Mouse (Mus musculus) intestine, embryonic 15.5 days (tissue): ENCODE results near the gene Slc10a7. TPM values are rescaled to one million over a fixed set of nuclear protein-coding genes. Genes with fewer than 3 reads are reported as not detected.
A peak's percentile ranks its signal among the peaks of the same experiment; 100 is the strongest.

Source experiments
- ATAC-seq: fragments of 200-750 bp; cut with Nextera tagmentation; 2 replicates; pipeline ENCODE4 v1.8.0; 2017; ENCODE audit warnings: moderate TSS enrichment, moderate library complexity
- H3K27ac ChIP-seq: fragments of 300-500 bp; sonication (generic); 2 replicates; pipeline ENCODE4 v1.5.1; 2015; ENCODE audit warnings: mild to moderate bottlenecking, inconsistent platforms
- H3K27me3 ChIP-seq: fragments of 300-500 bp; sonication (generic); replicated peaks from 2 replicates; pipeline ENCODE4 v1.6.1; 2015; ENCODE audit warnings: inconsistent platforms
- H3K36me3 ChIP-seq: fragments of 300-500 bp; sonication (generic); 2 replicates; pipeline ENCODE4 v1.6.1; 2015; ENCODE audit warnings: inconsistent platforms
- H3K4me1 ChIP-seq: fragments of 300-500 bp; sonication (generic); replicated peaks from 2 replicates; pipeline ENCODE4 v1.6.1; 2015; ENCODE audit warnings: inconsistent platforms
- H3K4me2 ChIP-seq: fragments of 300-500 bp; sonication (generic); replicated peaks from 2 replicates; pipeline ENCODE4 v1.6.1; 2015; ENCODE audit warnings: mild to moderate bottlenecking, inconsistent platforms
- H3K4me3 ChIP-seq: fragments of 300-500 bp; sonication (generic); replicated peaks from 2 replicates; pipeline ENCODE4 v1.5.1; 2015; ENCODE audit warnings: inconsistent platforms
- H3K9ac ChIP-seq: fragments of 300-500 bp; sonication (generic); 2 replicates; pipeline ENCODE4 v1.6.1; 2015; ENCODE audit warnings: inconsistent platforms
- H3K9me3 ChIP-seq: fragments of 300-500 bp; sonication (generic); 2 replicates; pipeline ENCODE4 v1.6.1; 2016; ENCODE audit warnings: inconsistent platforms
- WGBS: fragments of 180-500 bp; shearing (Covaris S2); methylation state at CpG from one replicate; pipeline ENCODE4 v1.1.7; 2015; 5-methylcytosine and 5-hydroxymethylcytosine counted together
- polyA plus RNA-seq: library from polyadenylated mRNA; unstranded; fragments of >200 nt; fragmentation: Nextera tagmentation; extraction: Ambion mirVana; gene quantifications from 2 replicates; pipeline ENCODE4 v1.2.1, GENCODE M21; 2015

Slc10a7 gene
- polyA plus RNA-seq, 1 experiment from 2014 or later = 16.5 TPM

- WGBS = 71% methylated on average over 10 of the region's 10 CpGs
- no peak overlapping the region for H3K4me2 ChIP-seq
- no peaks in the 10 kb centered on the region for H3K9me3 ChIP-seq
- H3K4me1 ChIP-seq = no peaks in the 10 kb centered on the region
- no peak overlapping the region for H3K27ac ChIP-seq
- no peak overlapping the region for H3K9ac ChIP-seq
- ATAC-seq = peak; percentile 32; the same call in 1 of the 2 replicates
- H3K4me3 ChIP-seq = no peak overlapping the region
- H3K36me3 ChIP-seq = no peaks in the 10 kb centered on the region
- no peaks in the 10 kb centered on the region for H3K27me3 ChIP-seq
Observed at GRCm38 (mm10) chr8:78656700-78657370, 147.7 kb downstream of the Slc10a7 start.

DNA sequence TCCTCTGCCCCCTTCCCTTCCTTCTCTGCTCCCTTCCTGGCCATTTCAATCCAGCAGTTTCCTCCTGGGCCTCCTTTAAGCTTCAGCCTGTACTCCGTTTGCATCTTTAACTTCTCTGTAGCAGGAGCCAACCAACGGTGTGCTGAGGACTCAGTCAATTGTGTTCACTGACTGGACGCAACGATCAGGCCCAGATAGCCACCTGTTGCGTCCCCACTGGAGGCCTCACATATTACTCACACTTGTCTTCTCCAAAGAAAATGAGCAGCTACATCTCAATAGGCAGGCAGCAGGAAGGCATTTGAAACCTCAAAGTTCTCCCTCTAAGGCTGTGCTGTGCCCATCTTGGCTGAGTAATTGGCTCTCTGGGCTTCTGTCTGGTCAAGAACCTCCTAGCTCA is 149.0 kb downstream of the Slc10a7 start:
- Histone ChIP-seq H3K4me1 (no peaks in the 10 kb centered on the region), H3K27ac (no peak overlapping the region), H3K9ac (no peak overlapping the region), H3K4me3 (no peak overlapping the region), H3K36me3 (no peaks in the 10 kb centered on the region), H3K9me3 (no peaks in the 10 kb centered on the region), H3K4me2 (no peak overlapping the region), H3K27me3 (no peaks in the 10 kb centered on the region)
- no peak for ATAC-seq
- 92% methylated on average over 5 of the region's 5 CpGs for WGBS

DNA sequence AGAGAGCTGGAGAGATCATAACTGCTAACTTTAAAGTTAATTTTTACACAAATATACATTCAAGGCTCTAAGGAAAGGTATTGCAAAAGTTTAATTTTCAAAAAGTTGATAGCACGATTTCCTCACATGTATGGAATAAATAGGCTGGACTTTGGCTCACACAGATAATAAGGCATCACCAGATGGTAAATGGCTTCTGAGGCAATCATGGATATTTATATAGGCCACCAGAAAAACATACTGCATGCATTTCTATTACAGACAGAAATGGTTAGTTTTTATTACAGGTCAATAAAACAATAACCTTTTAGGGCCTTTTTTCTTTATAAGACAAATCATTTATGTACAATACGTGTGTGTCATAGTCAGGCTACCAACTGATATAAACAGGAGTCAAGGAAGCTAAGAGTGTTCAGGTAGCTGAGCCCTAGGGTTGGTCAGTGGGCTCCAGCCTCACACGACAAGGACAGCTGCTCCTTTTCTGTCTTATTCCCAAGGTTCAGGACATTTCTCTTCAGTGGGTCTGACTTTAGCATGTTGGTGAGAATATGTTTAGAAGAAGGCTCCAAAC is 150.6 kb downstream of the Slc10a7 start:
- no peaks in the 10 kb centered on the region for H3K4me1 ChIP-seq
- H3K9me3 ChIP-seq = no peaks in the 10 kb centered on the region
- H3K4me2 ChIP-seq = no peak overlapping the region
- no peak overlapping the region for H3K4me3 ChIP-seq
- whole genome bisulfite sequencing = 68% methylated on average over 3 of the region's 3 CpGs
- H3K27ac ChIP-seq = peak overlapping the region; percentile 38
- peak; percentile 78 for ATAC-seq
- H3K27me3 ChIP-seq = no peaks in the 10 kb centered on the region
- H3K9ac ChIP-seq = no peak overlapping the region
- no peaks in the 10 kb centered on the region for H3K36me3 ChIP-seq

DNA sequence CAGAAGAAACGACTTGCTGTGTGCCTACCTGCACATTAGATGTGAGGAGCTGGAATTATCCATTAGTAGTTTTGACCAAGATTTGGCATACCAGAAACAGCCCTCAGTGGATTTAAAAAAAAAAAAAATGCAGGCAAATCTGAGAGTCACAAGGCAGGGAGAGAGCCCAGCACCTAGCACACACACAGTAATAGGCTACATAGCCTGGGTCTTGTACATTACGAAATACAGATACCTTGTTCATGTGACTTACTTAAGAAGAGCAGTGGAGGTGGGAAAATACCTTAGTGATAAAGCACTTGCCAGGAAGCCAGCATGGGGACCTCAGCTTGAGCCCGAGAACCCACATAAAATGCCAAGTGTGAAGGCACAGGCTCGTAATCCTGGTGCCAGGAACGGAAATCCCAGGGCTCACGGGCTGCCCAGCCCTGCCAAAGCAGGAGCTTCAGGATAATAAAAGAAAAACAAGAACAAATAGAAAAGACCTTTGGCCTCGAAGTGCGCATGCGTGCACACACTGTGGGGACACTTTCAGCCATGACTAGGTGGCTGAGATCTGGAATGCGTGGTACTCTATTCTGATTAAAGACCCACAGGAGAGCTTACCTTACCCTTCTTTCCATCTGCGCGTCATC is 155.3 kb downstream of the Slc10a7 start:
- ATAC-seq = peak; percentile 79
- H3K36me3 ChIP-seq = no peaks in the 10 kb centered on the region
- no peak overlapping the region for H3K4me3 ChIP-seq
- 82% methylated on average over 12 of the region's 12 CpGs for WGBS
- H3K4me2 ChIP-seq = no peak overlapping the region
- H3K27me3 ChIP-seq = no peaks in the 10 kb centered on the region
- H3K9ac ChIP-seq = no peak overlapping the region
- no peaks in the 10 kb centered on the region for H3K4me1 ChIP-seq
- H3K27ac ChIP-seq = no peak overlapping the region
- H3K9me3 ChIP-seq = no peaks in the 10 kb centered on the region

- no peaks in the 10 kb centered on the region for H3K36me3 ChIP-seq
- H3K9me3 ChIP-seq = no peaks in the 10 kb centered on the region
- H3K4me3 ChIP-seq = no peak overlapping the region
- WGBS = 81% methylated on average over 5 of the region's 5 CpGs
- no peak overlapping the region for H3K9ac ChIP-seq
- H3K4me1 ChIP-seq = no peaks in the 10 kb centered on the region
- H3K27me3 ChIP-seq = no peaks in the 10 kb centered on the region
- ATAC-seq = no peak
- no peak overlapping the region for H3K4me2 ChIP-seq
- no peak overlapping the region for H3K27ac ChIP-seq
Observed at GRCm38 (mm10) chr8:78667399-78667798, 158.3 kb downstream of the Slc10a7 start.

DNA sequence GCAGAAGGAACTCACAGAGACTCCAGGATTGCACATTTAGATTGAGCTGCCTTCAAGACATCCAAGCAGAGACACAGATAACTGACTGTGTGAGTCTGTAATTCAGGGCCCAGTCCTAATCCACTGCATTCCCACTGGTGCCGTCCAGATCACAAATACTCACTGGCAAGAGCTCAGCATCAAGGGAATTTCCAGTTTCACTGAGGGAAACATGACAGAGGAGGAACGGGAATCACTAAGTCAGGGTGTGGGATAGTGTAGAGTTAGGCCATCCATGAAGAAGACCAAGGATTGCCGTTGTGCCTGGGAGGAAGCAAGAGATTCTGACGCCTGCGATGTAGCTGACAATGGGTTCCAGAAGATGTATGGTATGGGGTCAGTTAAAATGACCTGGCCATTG is 159.1 kb downstream of the Slc10a7 start:
- Histone ChIP-seq H3K9me3 (no peaks in the 10 kb centered on the region), H3K4me2 (no peak overlapping the region), H3K9ac (no peak overlapping the region), H3K4me1 (no peaks in the 10 kb centered on the region), H3K36me3 (no peaks in the 10 kb centered on the region), H3K4me3 (no peak overlapping the region), H3K27me3 (no peaks in the 10 kb centered on the region), H3K27ac (no peak overlapping the region)
- ATAC-seq = no peak
- WGBS = 89% methylated on average over 5 of the region's 5 CpGs

DNA sequence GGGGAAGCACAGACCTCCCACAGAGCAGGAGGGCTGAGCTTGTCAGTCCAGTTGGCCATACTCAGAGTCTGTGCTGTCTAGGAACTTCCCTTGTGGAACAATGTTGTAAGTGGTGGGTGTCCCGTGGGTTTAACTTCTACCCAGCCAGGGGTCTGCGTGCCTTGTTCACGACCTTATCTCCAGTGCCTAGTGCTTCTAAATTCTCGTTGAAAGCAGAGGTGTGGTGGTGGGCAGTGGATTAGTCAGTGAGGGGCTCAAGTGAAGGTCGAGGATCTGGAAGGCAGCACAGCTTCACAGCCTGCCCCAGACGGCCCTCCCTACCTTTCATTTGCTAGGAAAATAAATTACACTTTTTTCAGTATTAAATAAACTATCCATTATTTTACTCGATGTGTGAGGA is 161.1 kb downstream of the Slc10a7 start:
- Histone ChIP-seq H3K4me1 (no peaks in the 10 kb centered on the region), H3K27ac (no peak overlapping the region), H3K9me3 (no peaks in the 10 kb centered on the region), H3K36me3 (no peaks in the 10 kb centered on the region), H3K4me3 (no peak overlapping the region), H3K4me2 (no peak overlapping the region), H3K9ac (no peak overlapping the region), H3K27me3 (no peaks in the 10 kb centered on the region)
- no peak for ATAC-seq
- 82% methylated on average over 7 of the region's 7 CpGs for WGBS

GRCm38 (mm10) chr8:78678541-78679219 is 169.5 kb downstream of the Slc10a7 start:
- Histone ChIP-seq H3K4me2 (no peak overlapping the region), H3K9ac (no peak overlapping the region), H3K4me1 (no peaks in the 10 kb centered on the region), H3K27ac (no peak overlapping the region), H3K4me3 (no peak overlapping the region), H3K27me3 (no peaks in the 10 kb centered on the region), H3K9me3 (no peaks in the 10 kb centered on the region), H3K36me3 (0 out of 2 replicates have a peak, but pooled peaks cover 3% of the 10 kb centered on the region)
- WGBS = 71% methylated on average over 10 of the region's 10 CpGs
- ATAC-seq = no peak

- no peaks in the 10 kb centered on the region for H3K27me3 ChIP-seq
- no peak overlapping the region for H3K4me2 ChIP-seq
- no peak overlapping the region for H3K9ac ChIP-seq
- H3K36me3 ChIP-seq = no peaks in the 10 kb centered on the region
- no peak overlapping the region for H3K4me3 ChIP-seq
- H3K27ac ChIP-seq = no peak overlapping the region
- no peaks in the 10 kb centered on the region for H3K9me3 ChIP-seq
- ATAC-seq = no peak
- H3K4me1 ChIP-seq = no peaks in the 10 kb centered on the region
- 82% methylated on average over 10 of the region's 10 CpGs for WGBS
Observed at GRCm38 (mm10) chr8:78690795-78691194, 181.6 kb downstream of the Slc10a7 start.

- Histone ChIP-seq H3K4me2 (no peak overlapping the region), H3K27ac (no peak overlapping the region), H3K36me3 (peaks cover 2% of the 10 kb centered on the region; the same call in 1 of the 2 replicates), H3K4me1 (no peaks in the 10 kb centered on the region), H3K4me3 (no peak overlapping the region), H3K9me3 (no peaks in the 10 kb centered on the region), H3K9ac (no peak overlapping the region), H3K27me3 (no peaks in the 10 kb centered on the region)
- 92% methylated on average over 14 of the region's 14 CpGs for WGBS
- ATAC-seq = no peak
Observed at GRCm38 (mm10) chr8:78698331-78698741, 189.2 kb downstream of the Slc10a7 start.

GRCm38 (mm10) chr8:78703068-78703820 is 194.1 kb downstream of the Slc10a7 start:
- no peak overlapping the region for H3K27ac ChIP-seq
- no peaks in the 10 kb centered on the region for H3K4me1 ChIP-seq
- 70% methylated on average over 11 of the region's 11 CpGs for WGBS
- no peaks in the 10 kb centered on the region for H3K9me3 ChIP-seq
- peaks cover 2% of the 10 kb centered on the region; the same call in 1 of the 2 replicates for H3K36me3 ChIP-seq
- no peak overlapping the region for H3K4me3 ChIP-seq
- no peak for ATAC-seq
- no peaks in the 10 kb centered on the region for H3K27me3 ChIP-seq
- no peak overlapping the region for H3K9ac ChIP-seq
- no peak overlapping the region for H3K4me2 ChIP-seq

DNA sequence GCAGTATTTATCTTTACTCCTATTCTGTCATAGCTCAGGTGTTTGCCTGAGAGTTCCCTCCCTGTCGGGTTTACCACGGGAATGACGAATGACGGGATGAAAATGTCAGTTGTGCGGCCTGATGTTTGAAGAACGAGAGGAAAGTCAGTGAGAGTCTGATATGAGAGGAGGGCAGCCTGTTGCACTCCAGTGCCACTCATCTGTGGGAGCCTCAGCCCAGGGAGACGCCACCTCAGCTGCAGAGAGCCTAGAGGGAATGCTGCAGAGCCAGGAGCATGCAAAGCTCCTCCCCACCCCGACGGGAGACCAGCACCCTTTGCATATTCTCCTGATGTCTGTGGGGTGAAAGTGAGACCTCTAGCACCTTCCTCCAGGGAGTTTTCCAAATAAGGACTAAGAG is 196.8 kb downstream of the Slc10a7 start:
- H3K27ac ChIP-seq = no peak overlapping the region
- 35% methylated on average over 9 of the region's 9 CpGs for WGBS
- H3K27me3 ChIP-seq = no peaks in the 10 kb centered on the region
- no peaks in the 10 kb centered on the region for H3K4me1 ChIP-seq
- H3K4me2 ChIP-seq = no peak overlapping the region
- peaks cover 1% of the 10 kb centered on the region; the same call in 1 of the 2 replicates for H3K36me3 ChIP-seq
- H3K9ac ChIP-seq = no peak overlapping the region
- no peak overlapping the region for H3K4me3 ChIP-seq
- H3K9me3 ChIP-seq = no peaks in the 10 kb centered on the region
- no peak for ATAC-seq
